Mouse (Mus musculus): ENCODE measurements around the gene Slc2a1. TPM values are rescaled to one million over a fixed set of nuclear protein-coding genes. Genes with fewer than 3 reads are reported as not detected.

The Slc2a1 gene
- polyA plus RNA-seq, 1 experiment from 2014 or later, result 291 TPM

- H3K9ac ChIP-seq (ENCODE audit: low read depth, low read length), result peak overlapping the region; percentile 66
- H3K27ac ChIP-seq (ENCODE audit: low read length), result peak overlapping the region; percentile 93
- H3K4me2 ChIP-seq (ENCODE audit: low read depth, low read length), result peak overlapping the region; percentile 65
- H3K27me3 ChIP-seq (ENCODE audit: control insufficient read depth, insufficient read depth, low read depth, low read length), result no peaks in the 10 kb centered on the region
- under 1% methylated on average over 18 of the region's 18 CpGs for WGBS (ENCODE audit: insufficient replicate concordance)
- peak; percentile 70 for ATAC-seq (ENCODE audit: low read depth)
- H3K9me3 ChIP-seq (replicated peaks; ENCODE audit: control insufficient read depth, low read length), result no peaks in the 10 kb centered on the region
- peak overlapping the region; percentile 53 for H3K4me3 ChIP-seq (ENCODE audit: low read depth, low read length)
- peaks cover 56% of the 10 kb centered on the region for H3K4me1 ChIP-seq (ENCODE audit: control insufficient read depth, low read depth, low read length)
- H3K36me3 ChIP-seq (ENCODE audit: control insufficient read depth, insufficient read depth), result peaks cover 7% of the 10 kb centered on the region
Observed at GRCm38 (mm10) chr4:119105704-119106103, 2.8 kb upstream of the Slc2a1 start.

GRCm38 (mm10) chr4:119107867-119108266 lies 644 bp upstream of the Slc2a1 start:
- no peaks in the 10 kb centered on the region for H3K27me3 ChIP-seq (ENCODE audit: control insufficient read depth, insufficient read depth, low read depth, low read length)
- H3K27ac ChIP-seq (ENCODE audit: low read length), result peak overlapping the region; percentile 79
- peak overlapping the region; percentile 58 for H3K9ac ChIP-seq (ENCODE audit: low read depth, low read length)
- 69% methylated on average over 2 of the region's 2 CpGs for WGBS (ENCODE audit: insufficient replicate concordance)
- peaks cover 78% of the 10 kb centered on the region for H3K4me1 ChIP-seq (ENCODE audit: control insufficient read depth, low read depth, low read length)
- H3K36me3 ChIP-seq (ENCODE audit: control insufficient read depth, insufficient read depth), result peaks cover 29% of the 10 kb centered on the region
- peak overlapping the region; percentile 81 for H3K4me3 ChIP-seq (ENCODE audit: low read depth, low read length)
- ATAC-seq (ENCODE audit: low read depth), result no peak
- H3K4me2 ChIP-seq (ENCODE audit: low read depth, low read length), result peak overlapping the region; percentile 70
- H3K9me3 ChIP-seq (replicated peaks; ENCODE audit: control insufficient read depth, low read length), result no peaks in the 10 kb centered on the region

- no peaks in the 10 kb centered on the region for H3K9me3 ChIP-seq (replicated peaks; ENCODE audit: control insufficient read depth, low read length)
- H3K27me3 ChIP-seq (ENCODE audit: control insufficient read depth, insufficient read depth, low read depth, low read length), result no peaks in the 10 kb centered on the region
- 14% methylated on average over 11 of the region's 11 CpGs for whole genome bisulfite sequencing (ENCODE audit: insufficient replicate concordance)
- H3K4me3 ChIP-seq (ENCODE audit: low read depth, low read length), result peak overlapping the region; percentile 81
- H3K36me3 ChIP-seq (ENCODE audit: control insufficient read depth, insufficient read depth), result peaks cover 46% of the 10 kb centered on the region
- peaks cover 78% of the 10 kb centered on the region for H3K4me1 ChIP-seq (ENCODE audit: control insufficient read depth, low read depth, low read length)
- peak overlapping the region; percentile 94 for H3K9ac ChIP-seq (ENCODE audit: low read depth, low read length)
- H3K27ac ChIP-seq (ENCODE audit: low read length), result peak overlapping the region; percentile 97
- peak overlapping the region; percentile 70 for H3K4me2 ChIP-seq (ENCODE audit: low read depth, low read length)
- ATAC-seq (ENCODE audit: low read depth), result no peak
Observed at GRCm38 (mm10) chr4:119109640-119110039, 1.1 kb downstream of the Slc2a1 start.

GRCm38 (mm10) chr4:119110512-119110911 lies 2.0 kb downstream of the Slc2a1 start:
- peak overlapping the region; percentile 81 for H3K4me3 ChIP-seq (ENCODE audit: low read depth, low read length)

GRCm38 (mm10) chr4:119111410-119111809 lies 2.9 kb downstream of the Slc2a1 start:
- Histone ChIP-seq H3K9ac (ENCODE audit: low read depth, low read length) (peak overlapping the region; percentile 94; the same call in 1 of the 2 replicates), H3K9me3 (replicated peaks; ENCODE audit: control insufficient read depth, low read length) (no peaks in the 10 kb centered on the region), H3K4me2 (ENCODE audit: low read depth, low read length) (peak overlapping the region; percentile 70), H3K4me1 (ENCODE audit: control insufficient read depth, low read depth, low read length) (peaks cover 80% of the 10 kb centered on the region), H3K27ac (ENCODE audit: low read length) (peak overlapping the region; percentile 43), H3K27me3 (ENCODE audit: control insufficient read depth, insufficient read depth, low read depth, low read length) (no peaks in the 10 kb centered on the region), H3K4me3 (ENCODE audit: low read depth, low read length) (peak overlapping the region; percentile 81), H3K36me3 (ENCODE audit: control insufficient read depth, insufficient read depth) (peaks cover 63% of the 10 kb centered on the region)
- no peak for ATAC-seq (ENCODE audit: low read depth)
- 87% methylated on average over 5 of the region's 5 CpGs for WGBS (ENCODE audit: insufficient replicate concordance)

More at GRCm38 (mm10) chr4:119110512-119110911, 2.0 kb downstream of the Slc2a1 start:
- Histone ChIP-seq H3K27me3 (ENCODE audit: control insufficient read depth, insufficient read depth, low read depth, low read length) (no peaks in the 10 kb centered on the region), H3K4me2 (ENCODE audit: low read depth, low read length) (peak overlapping the region; percentile 70), H3K27ac (ENCODE audit: low read length) (peak overlapping the region; percentile 97), H3K4me1 (ENCODE audit: control insufficient read depth, low read depth, low read length) (peaks cover 79% of the 10 kb centered on the region), H3K9ac (ENCODE audit: low read depth, low read length) (peak overlapping the region; percentile 94), H3K36me3 (ENCODE audit: control insufficient read depth, insufficient read depth) (peaks cover 54% of the 10 kb centered on the region), H3K9me3 (replicated peaks; ENCODE audit: control insufficient read depth, low read length) (no peaks in the 10 kb centered on the region)
- no peak for ATAC-seq (ENCODE audit: low read depth)
- WGBS (ENCODE audit: insufficient replicate concordance), result 69% methylated on average over 5 of the region's 5 CpGs

GRCm38 (mm10) chr4:119112256-119112885 lies 3.9 kb downstream of the Slc2a1 start:
- H3K36me3 ChIP-seq (ENCODE audit: control insufficient read depth, insufficient read depth), result peaks cover 73% of the 10 kb centered on the region
- H3K4me2 ChIP-seq (ENCODE audit: low read depth, low read length), result peak overlapping the region; percentile 70
- H3K9me3 ChIP-seq (replicated peaks; ENCODE audit: control insufficient read depth, low read length), result no peaks in the 10 kb centered on the region
- WGBS (ENCODE audit: insufficient replicate concordance), result 70% methylated on average over 2 of the region's 2 CpGs
- peak overlapping the region; percentile 43 for H3K27ac ChIP-seq (ENCODE audit: low read length)
- ATAC-seq (ENCODE audit: low read depth), result no peak
- peak overlapping the region; percentile 48 for H3K9ac ChIP-seq (ENCODE audit: low read depth, low read length)
- peak overlapping the region; percentile 81 for H3K4me3 ChIP-seq (ENCODE audit: low read depth, low read length)
- H3K4me1 ChIP-seq (ENCODE audit: control insufficient read depth, low read depth, low read length), result peaks cover 80% of the 10 kb centered on the region
- H3K27me3 ChIP-seq (ENCODE audit: control insufficient read depth, insufficient read depth, low read depth, low read length), result no peaks in the 10 kb centered on the region

GRCm38 (mm10) chr4:119115611-119116070 lies 7.1 kb downstream of the Slc2a1 start:
- Histone ChIP-seq H3K4me3 (ENCODE audit: low read depth, low read length) (peak overlapping the region; percentile 16), H3K4me2 (ENCODE audit: low read depth, low read length) (peak overlapping the region; percentile 30), H3K27ac (ENCODE audit: low read length) (peak overlapping the region; percentile 70), H3K27me3 (ENCODE audit: control insufficient read depth, insufficient read depth, low read depth, low read length) (no peaks in the 10 kb centered on the region), H3K36me3 (ENCODE audit: control insufficient read depth, insufficient read depth) (peaks cover 96% of the 10 kb centered on the region), H3K9ac (ENCODE audit: low read depth, low read length) (peak overlapping the region; percentile 38), H3K9me3 (replicated peaks; ENCODE audit: control insufficient read depth, low read length) (no peaks in the 10 kb centered on the region), H3K4me1 (ENCODE audit: control insufficient read depth, low read depth, low read length) (peaks cover 95% of the 10 kb centered on the region)
- ATAC-seq (ENCODE audit: low read depth), result peak; percentile 38; the same call in 1 of the 2 replicates
- WGBS (ENCODE audit: insufficient replicate concordance), result 32% methylated on average over 6 of the region's 6 CpGs

- H3K27me3 ChIP-seq (ENCODE audit: control insufficient read depth, insufficient read depth, low read depth, low read length), result no peaks in the 10 kb centered on the region
- H3K27ac ChIP-seq (ENCODE audit: low read length), result peak overlapping the region; percentile 70
- peak overlapping the region; percentile 30 for H3K4me2 ChIP-seq (ENCODE audit: low read depth, low read length)
- H3K9me3 ChIP-seq (replicated peaks; ENCODE audit: control insufficient read depth, low read length), result no peaks in the 10 kb centered on the region
- H3K9ac ChIP-seq (ENCODE audit: low read depth, low read length), result no peak overlapping the region
- peaks cover 96% of the 10 kb centered on the region for H3K36me3 ChIP-seq (ENCODE audit: control insufficient read depth, insufficient read depth)
- no peak overlapping the region for H3K4me3 ChIP-seq (ENCODE audit: low read depth, low read length)
- 70% methylated on average over 1 of the region's 1 CpGs for WGBS (ENCODE audit: insufficient replicate concordance)
- peak; percentile 39 for ATAC-seq (ENCODE audit: low read depth)
- H3K4me1 ChIP-seq (ENCODE audit: control insufficient read depth, low read depth, low read length), result peaks cover 95% of the 10 kb centered on the region
Observed at GRCm38 (mm10) chr4:119116336-119116735, 7.8 kb downstream of the Slc2a1 start.

- H3K9me3 ChIP-seq (replicated peaks; ENCODE audit: control insufficient read depth, low read length), result no peaks in the 10 kb centered on the region
- H3K27me3 ChIP-seq (ENCODE audit: control insufficient read depth, insufficient read depth, low read depth, low read length), result no peaks in the 10 kb centered on the region
- 0 out of 2 replicates have a peak overlapping the region, but pooled peaks have one; percentile 8 for H3K4me3 ChIP-seq (ENCODE audit: low read depth, low read length)
- H3K4me2 ChIP-seq (ENCODE audit: low read depth, low read length), result no peak overlapping the region
- no peak overlapping the region for H3K27ac ChIP-seq (ENCODE audit: low read length)
- peaks cover 96% of the 10 kb centered on the region for H3K36me3 ChIP-seq (ENCODE audit: control insufficient read depth, insufficient read depth)
- no peak for ATAC-seq (ENCODE audit: low read depth)
- 89% methylated on average over 5 of the region's 5 CpGs for WGBS (ENCODE audit: insufficient replicate concordance)
- H3K9ac ChIP-seq (ENCODE audit: low read depth, low read length), result no peak overlapping the region
- H3K4me1 ChIP-seq (ENCODE audit: control insufficient read depth, low read depth, low read length), result peaks cover 89% of the 10 kb centered on the region
Observed at GRCm38 (mm10) chr4:119117571-119117970, 9.1 kb downstream of the Slc2a1 start.

Measured in liver, embryonic 16.5 days (tissue).